Mouse (Mus musculus) hindbrain, embryonic 10.5 days (tissue): ENCODE data around the gene Arhgap15. TPM values are rescaled to one million over a fixed set of nuclear protein-coding genes. Genes with fewer than 3 reads are reported as not detected.

Experiments used
- DNase-seq: peaks from one replicate; pipeline ENCODE4 v3.0.0-alpha.2; 2017; ENCODE audit warnings: low spot score
- H3K27ac ChIP-seq: fragments of 300-500 bp; sonication (generic); 2 replicates; pipeline ENCODE4 v1.5.1; 2016; ENCODE audit warnings: mild to moderate bottlenecking, moderate library complexity
- H3K27me3 ChIP-seq: fragments of 300-500 bp; sonication (generic); 2 replicates; pipeline ENCODE4 v1.6.1; 2016; ENCODE audit warnings: mild to moderate bottlenecking; ENCODE audit not compliant: poor library complexity, insufficient read depth, severe bottlenecking
- H3K36me3 ChIP-seq: fragments of 300-500 bp; sonication (generic); 2 replicates; pipeline ENCODE4 v1.6.1; 2016; ENCODE audit warnings: mild to moderate bottlenecking, moderate library complexity
- H3K4me1 ChIP-seq: fragments of 300-500 bp; sonication (generic); replicated peaks from 2 replicates; pipeline ENCODE4 v1.6.1; 2016; ENCODE audit warnings: mild to moderate bottlenecking
- H3K4me3 ChIP-seq: fragments of 300-500 bp; sonication (generic); 2 replicates; pipeline ENCODE4 v1.5.1; 2016; ENCODE audit warnings: mild to moderate bottlenecking, moderate library complexity
- H3K9me3 ChIP-seq: fragments of 300-500 bp; sonication (generic); 2 replicates; pipeline ENCODE4 v1.6.1; 2016; ENCODE audit warnings: mild to moderate bottlenecking, moderate library complexity
- WGBS: fragments of 180-500 bp; shearing (Covaris S2); methylation state at CpG from one replicate; pipeline ENCODE4 v1.1.7; 2016; 5-methylcytosine and 5-hydroxymethylcytosine counted together
- polyA plus RNA-seq: library from polyadenylated mRNA; unstranded; fragments of >200 nt; fragmentation: Nextera tagmentation; extraction: Ambion mirVana; gene quantifications from 2 replicates; pipeline ENCODE4 v1.2.1, GENCODE M21; 2016

Arhgap15 gene
- polyA plus RNA-seq, 1 experiment from 2014 or later = 0.72 TPM

- H3K27me3 ChIP-seq = no peaks in the 10 kb centered on the region
- no peaks in the 10 kb centered on the region for H3K4me1 ChIP-seq
- H3K27ac ChIP-seq = no peak overlapping the region
- no peaks in the 10 kb centered on the region for H3K9me3 ChIP-seq
- H3K36me3 ChIP-seq = no peaks in the 10 kb centered on the region
- WGBS = 87% methylated on average over 2 of the region's 2 CpGs
- no peak for DNase-seq
- no peak overlapping the region for H3K4me3 ChIP-seq
Observed at GRCm38 (mm10) chr2:44114296-44114695, 365.7 kb downstream of the Arhgap15 start.

- no peak for DNase-seq
- Histone ChIP-seq H3K27ac (no peak overlapping the region), H3K9me3 (no peaks in the 10 kb centered on the region), H3K36me3 (no peaks in the 10 kb centered on the region), H3K4me3 (no peak overlapping the region), H3K4me1 (0 out of 2 replicates have a peak, but pooled peaks cover 5% of the 10 kb centered on the region), H3K27me3 (no peaks in the 10 kb centered on the region)
- 91% methylated on average over 5 of the region's 5 CpGs for WGBS
Observed at GRCm38 (mm10) chr2:44121162-44121561, 372.5 kb downstream of the Arhgap15 start.

GRCm38 (mm10) chr2:44123246-44123645 is 374.6 kb downstream of the Arhgap15 start:
- 86% methylated on average over 2 of the region's 2 CpGs for WGBS
- DNase-seq = no peak

GRCm38 (mm10) chr2:44124093-44124492 is 375.5 kb downstream of the Arhgap15 start:
- WGBS = 66% methylated on average over 3 of the region's 3 CpGs
- DNase-seq = no peak

More at GRCm38 (mm10) chr2:44123246-44123645, 374.6 kb downstream of the Arhgap15 start:
- Histone ChIP-seq H3K4me3 (no peak overlapping the region), H3K4me1 (0 out of 2 replicates have a peak, but pooled peaks cover 5% of the 10 kb centered on the region), H3K9me3 (no peaks in the 10 kb centered on the region), H3K27ac (no peak overlapping the region), H3K36me3 (no peaks in the 10 kb centered on the region), H3K27me3 (no peaks in the 10 kb centered on the region)

GRCm38 (mm10) chr2:44124683-44125082 is 376.1 kb downstream of the Arhgap15 start:
- Histone ChIP-seq H3K9me3 (no peaks in the 10 kb centered on the region), H3K27me3 (no peaks in the 10 kb centered on the region), H3K4me1 (0 out of 2 replicates have a peak, but pooled peaks cover 5% of the 10 kb centered on the region), H3K36me3 (no peaks in the 10 kb centered on the region), H3K4me3 (no peak overlapping the region), H3K27ac (no peak overlapping the region)
- WGBS = 81% methylated on average over 3 of the region's 3 CpGs
- no peak for DNase-seq

More at GRCm38 (mm10) chr2:44124093-44124492, 375.5 kb downstream of the Arhgap15 start:
- Histone ChIP-seq H3K9me3 (no peaks in the 10 kb centered on the region), H3K4me3 (no peak overlapping the region), H3K27ac (no peak overlapping the region), H3K4me1 (0 out of 2 replicates have a peak, but pooled peaks cover 5% of the 10 kb centered on the region), H3K27me3 (no peaks in the 10 kb centered on the region), H3K36me3 (no peaks in the 10 kb centered on the region)

- no peaks in the 10 kb centered on the region for H3K9me3 ChIP-seq
- no peak overlapping the region for H3K4me3 ChIP-seq
- no peak for DNase-seq
- H3K36me3 ChIP-seq = no peaks in the 10 kb centered on the region
- no peaks in the 10 kb centered on the region for H3K27me3 ChIP-seq
- 92% methylated on average over 1 of the region's 1 CpGs for WGBS
- no peak overlapping the region for H3K27ac ChIP-seq
- 0 out of 2 replicates have a peak, but pooled peaks cover 5% of the 10 kb centered on the region for H3K4me1 ChIP-seq
Observed at GRCm38 (mm10) chr2:44126044-44126695, 377.5 kb downstream of the Arhgap15 start.

- no peaks in the 10 kb centered on the region for H3K9me3 ChIP-seq
- no peak overlapping the region for H3K4me3 ChIP-seq
- H3K4me1 ChIP-seq = no peaks in the 10 kb centered on the region
- no peak overlapping the region for H3K27ac ChIP-seq
- no peak for DNase-seq
- no peaks in the 10 kb centered on the region for H3K27me3 ChIP-seq
- WGBS = 85% methylated on average over 3 of the region's 3 CpGs
- no peaks in the 10 kb centered on the region for H3K36me3 ChIP-seq
Observed at GRCm38 (mm10) chr2:44129533-44129932, 380.9 kb downstream of the Arhgap15 start.

GRCm38 (mm10) chr2:44131271-44131670 is 382.6 kb downstream of the Arhgap15 start:
- no peaks in the 10 kb centered on the region for H3K36me3 ChIP-seq
- 82% methylated on average over 3 of the region's 3 CpGs for WGBS
- H3K9me3 ChIP-seq = no peaks in the 10 kb centered on the region
- no peak for DNase-seq
- H3K4me3 ChIP-seq = no peak overlapping the region
- no peaks in the 10 kb centered on the region for H3K27me3 ChIP-seq
- no peaks in the 10 kb centered on the region for H3K4me1 ChIP-seq
- H3K27ac ChIP-seq = no peak overlapping the region

GRCm38 (mm10) chr2:44134796-44135195 is 386.2 kb downstream of the Arhgap15 start:
- Histone ChIP-seq H3K27ac (no peak overlapping the region), H3K4me1 (no peaks in the 10 kb centered on the region), H3K27me3 (no peaks in the 10 kb centered on the region), H3K9me3 (no peaks in the 10 kb centered on the region), H3K36me3 (no peaks in the 10 kb centered on the region), H3K4me3 (no peak overlapping the region)
- 82% methylated on average over 3 of the region's 3 CpGs for WGBS
- no peak for DNase-seq

- H3K9me3 ChIP-seq = no peaks in the 10 kb centered on the region
- H3K36me3 ChIP-seq = no peaks in the 10 kb centered on the region
- no peak overlapping the region for H3K4me3 ChIP-seq
- DNase-seq = no peak
- H3K27me3 ChIP-seq = no peaks in the 10 kb centered on the region
- H3K4me1 ChIP-seq = no peaks in the 10 kb centered on the region
- H3K27ac ChIP-seq = no peak overlapping the region
- 91% methylated on average over 4 of the region's 4 CpGs for WGBS
Observed at GRCm38 (mm10) chr2:44140455-44140854, 391.8 kb downstream of the Arhgap15 start.

GRCm38 (mm10) chr2:44142152-44142551 is 393.5 kb downstream of the Arhgap15 start:
- Histone ChIP-seq H3K27me3 (no peaks in the 10 kb centered on the region), H3K36me3 (no peaks in the 10 kb centered on the region), H3K9me3 (no peaks in the 10 kb centered on the region), H3K4me3 (no peak overlapping the region), H3K27ac (no peak overlapping the region), H3K4me1 (no peaks in the 10 kb centered on the region)
- 87% methylated on average over 9 of the region's 9 CpGs for WGBS
- DNase-seq = no peak

GRCm38 (mm10) chr2:44142611-44143010 is 394.0 kb downstream of the Arhgap15 start:
- no peaks in the 10 kb centered on the region for H3K36me3 ChIP-seq
- no peak overlapping the region for H3K4me3 ChIP-seq
- 94% methylated on average over 5 of the region's 5 CpGs for WGBS
- no peaks in the 10 kb centered on the region for H3K27me3 ChIP-seq
- H3K4me1 ChIP-seq = no peaks in the 10 kb centered on the region
- no peak overlapping the region for H3K27ac ChIP-seq
- H3K9me3 ChIP-seq = no peaks in the 10 kb centered on the region
- DNase-seq = no peak

GRCm38 (mm10) chr2:44146124-44146981 is 397.7 kb downstream of the Arhgap15 start:
- no peak for DNase-seq
- Histone ChIP-seq H3K27ac (no peak overlapping the region), H3K9me3 (no peaks in the 10 kb centered on the region), H3K4me1 (0 out of 2 replicates have a peak, but pooled peaks cover 5% of the 10 kb centered on the region), H3K4me3 (no peak overlapping the region), H3K27me3 (no peaks in the 10 kb centered on the region), H3K36me3 (no peaks in the 10 kb centered on the region)
- 88% methylated on average over 7 of the region's 7 CpGs for WGBS
